Mouse (Mus musculus) embryo, embryonic 11 days (tissue): ENCODE results near the gene Rtn3.

Source experiments
- DNase-seq: peaks from one replicate; pipeline ENCODE4 v3.0.0-alpha.2; 2015

Rtn3 gene

DNA sequence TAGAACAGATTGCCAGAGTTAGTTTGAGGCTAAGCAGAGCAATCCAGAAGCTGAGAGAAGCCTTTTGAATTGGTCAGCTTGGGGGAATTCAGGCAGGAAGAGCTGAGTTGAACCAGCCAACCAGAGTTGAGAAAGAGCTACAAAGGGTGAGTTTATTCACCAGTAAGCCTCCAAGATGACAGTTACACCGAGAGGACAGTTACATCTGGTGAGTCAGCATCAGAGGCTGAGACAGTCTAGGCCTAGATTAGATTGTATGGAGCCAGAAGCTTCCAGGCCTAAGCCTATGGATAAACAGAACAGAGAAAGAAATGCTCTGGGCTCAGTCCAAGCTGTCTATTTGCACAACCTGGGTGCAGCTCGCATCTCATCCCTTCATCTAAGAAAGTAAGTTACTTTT lies 105.4 kb downstream of the Rtn3 start:
- DNase-seq = no peak
